Mouse (Mus musculus) heart, embryonic 14.5 days (tissue): ENCODE measurements at regions not wholly inside any gene's neighbourhood (a gene's known extent, or its start where the extent isn't known, plus 50 kb on each side); places are given as distances from the start of the nearest gene placed in this dataset.
A peak's percentile ranks its signal among the peaks of the same experiment; 100 is the strongest.

Experiments
- ATAC-seq: fragments of 200-750 bp; cut with Nextera tagmentation; 2 replicates; pipeline ENCODE4 v1.8.0; 2017; ENCODE audit warnings: low read depth, moderate TSS enrichment; ENCODE audit not compliant: insufficient number of reproducible peaks, insufficient read depth, low FRiP score
- H3K27ac ChIP-seq, 2 experiments: fragments of 200-500 bp in 1 of 2; fragments of 300-500 bp in 1 of 2; sonication (generic) in 1 of 2; replicated peaks in 1 of 2; 2 replicates each; pipeline ENCODE4 v1.5.1; 2012 to 2014; ENCODE audit warnings: low read depth in 2 of 2, low read length in 2 of 2, control low read depth in 1 of 2, mild to moderate bottlenecking in 1 of 2, mixed read lengths in 1 of 2; ENCODE audit not compliant: control insufficient read depth in 1 of 2, insufficient read depth in 1 of 2
- H3K27me3 ChIP-seq: fragments of 300-500 bp; sonication (generic); 2 replicates; pipeline ENCODE4 v1.6.1; 2014; ENCODE audit warnings: mild to moderate bottlenecking, low read length, control low read depth; ENCODE audit not compliant: control insufficient read depth, insufficient read depth
- H3K36me3 ChIP-seq: fragments of 300-500 bp; sonication (generic); 2 replicates; pipeline ENCODE4 v1.6.1; 2014; ENCODE audit warnings: mild to moderate bottlenecking, control low read depth, low read length, mixed read lengths; ENCODE audit not compliant: control insufficient read depth, insufficient read depth
- H3K4me1 ChIP-seq, 2 experiments: fragments of 200-500 bp in 1 of 2; fragments of 300-500 bp in 1 of 2; sonication (generic) in 1 of 2; 2 replicates each; pipeline ENCODE4 v1.6.1; 2012 to 2014; ENCODE audit warnings: low read length in 2 of 2, control low read depth in 1 of 2, mixed read lengths in 1 of 2; ENCODE audit not compliant: control insufficient read depth in 2 of 2, insufficient read depth in 2 of 2
- H3K4me2 ChIP-seq: fragments of 300-500 bp; sonication (generic); 2 replicates; pipeline ENCODE4 v1.6.1; 2014; ENCODE audit warnings: mild to moderate bottlenecking, low read length
- H3K4me3 ChIP-seq, 2 experiments: fragments of 200-500 bp in 1 of 2; fragments of 300-500 bp in 1 of 2; sonication (generic) in 1 of 2; 2 replicates each; pipeline ENCODE4 v1.5.1; 2012 to 2014; ENCODE audit warnings: low read length in 2 of 2, mild to moderate bottlenecking in 2 of 2, control low read depth in 1 of 2, low read depth in 1 of 2, moderate library complexity in 1 of 2; ENCODE audit not compliant: control insufficient read depth in 1 of 2, insufficient read depth in 1 of 2
- H3K9ac ChIP-seq: fragments of 300-500 bp; sonication (generic); 2 replicates; pipeline ENCODE4 v1.6.1; 2014; ENCODE audit warnings: mild to moderate bottlenecking, low read length
- H3K9me3 ChIP-seq: fragments of 300-500 bp; sonication (generic); 2 replicates; pipeline ENCODE4 v1.6.1; 2016; ENCODE audit warnings: low read length, control low read depth; ENCODE audit not compliant: control insufficient read depth
- WGBS: fragments of 180-500 bp; shearing (Covaris S2); extraction: QIAGEN DNeasy Blood & Tissue Kit; methylation state at CpG from one replicate; pipeline ENCODE4 v1.1.7; 2014; 5-methylcytosine and 5-hydroxymethylcytosine counted together

DNA sequence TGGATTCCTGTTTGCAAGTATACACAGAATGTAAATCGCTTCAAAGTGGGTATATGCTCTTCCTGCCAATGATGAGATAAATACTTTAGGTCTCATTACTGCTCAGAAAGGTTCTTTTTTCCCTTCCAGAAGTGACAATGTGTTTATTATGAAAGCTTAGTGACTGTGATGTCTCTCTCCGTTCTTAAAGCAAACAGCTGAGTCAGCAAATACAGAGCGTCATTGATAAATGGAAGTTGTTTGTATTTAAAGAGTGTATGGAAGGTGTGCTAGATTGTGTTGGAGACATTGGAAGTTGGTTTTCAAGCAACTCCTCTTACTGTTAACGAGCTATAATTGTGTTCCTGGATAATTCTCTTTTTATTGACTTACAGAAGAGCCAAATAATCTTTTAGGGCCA lies 408.0 kb downstream of the Prr30 start:
- Histone ChIP-seq H3K4me3 (no peak overlapping the region), H3K9me3 (no peaks in the 10 kb centered on the region), H3K27me3 (no peaks in the 10 kb centered on the region), H3K9ac (no peak overlapping the region), H3K4me2 (no peak overlapping the region), H3K4me1 (no peaks in the 10 kb centered on the region), H3K27ac (no peak overlapping the region), H3K36me3 (no peaks in the 10 kb centered on the region)
- WGBS: 75% methylated on average over 4 of the region's 4 CpGs
- no peak for ATAC-seq

GRCm38 (mm10) chr14:100781882-100782281 lies 418.2 kb downstream of the Prr30 start:
- H3K9me3 ChIP-seq: no peaks in the 10 kb centered on the region
- no peak overlapping the region for H3K4me3 ChIP-seq
- H3K4me2 ChIP-seq: no peak overlapping the region
- H3K27ac ChIP-seq: no peak overlapping the region
- 76% methylated on average over 3 of the region's 3 CpGs for WGBS
- no peaks in the 10 kb centered on the region for H3K27me3 ChIP-seq
- no peak for ATAC-seq
- no peaks in the 10 kb centered on the region for H3K36me3 ChIP-seq
- no peaks in the 10 kb centered on the region for H3K4me1 ChIP-seq
- H3K9ac ChIP-seq: no peak overlapping the region

GRCm38 (mm10) chr14:100753951-100754350 lies 446.2 kb downstream of the Prr30 start:
- Histone ChIP-seq H3K9ac (no peak overlapping the region), H3K4me1 (peaks cover 8 to 13% of the 10 kb centered on the region in 2 experiments), H3K9me3 (no peaks in the 10 kb centered on the region), H3K27ac (no peak overlapping the region), H3K27me3 (no peaks in the 10 kb centered on the region), H3K4me2 (no peak overlapping the region), H3K36me3 (no peaks in the 10 kb centered on the region), H3K4me3 (no peak overlapping the region)
- no peak for ATAC-seq
- WGBS: 39% methylated on average over 2 of the region's 2 CpGs

DNA sequence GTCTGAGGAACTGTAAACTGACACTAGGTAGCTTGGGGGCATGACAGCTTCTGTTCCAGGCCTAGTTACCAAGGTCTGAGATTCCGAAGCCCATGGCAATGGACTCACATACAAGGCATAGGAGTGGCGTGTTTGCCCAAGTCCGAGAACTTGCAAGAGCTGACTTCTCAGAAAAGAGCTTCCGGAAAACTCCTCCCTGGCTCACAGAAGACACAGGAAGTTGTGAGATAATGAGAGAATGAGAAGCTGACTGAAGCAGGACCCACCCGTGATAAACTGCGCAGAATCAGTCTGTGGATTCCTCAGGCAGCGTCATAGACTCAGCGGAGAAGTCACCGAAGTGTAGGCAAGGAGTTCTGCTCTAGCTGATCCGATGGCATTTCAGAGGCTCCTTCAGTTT lies 447.4 kb downstream of the Prr30 start:
- WGBS: 67% methylated on average over 10 of the region's 10 CpGs
- Histone ChIP-seq H3K4me1 (peaks cover 8 to 13% of the 10 kb centered on the region in 2 experiments), H3K9me3 (no peaks in the 10 kb centered on the region), H3K9ac (no peak overlapping the region), H3K4me2 (no peak overlapping the region), H3K36me3 (no peaks in the 10 kb centered on the region), H3K4me3 (no peak overlapping the region), H3K27ac (no peak overlapping the region), H3K27me3 (no peaks in the 10 kb centered on the region)
- ATAC-seq: no peak

DNA sequence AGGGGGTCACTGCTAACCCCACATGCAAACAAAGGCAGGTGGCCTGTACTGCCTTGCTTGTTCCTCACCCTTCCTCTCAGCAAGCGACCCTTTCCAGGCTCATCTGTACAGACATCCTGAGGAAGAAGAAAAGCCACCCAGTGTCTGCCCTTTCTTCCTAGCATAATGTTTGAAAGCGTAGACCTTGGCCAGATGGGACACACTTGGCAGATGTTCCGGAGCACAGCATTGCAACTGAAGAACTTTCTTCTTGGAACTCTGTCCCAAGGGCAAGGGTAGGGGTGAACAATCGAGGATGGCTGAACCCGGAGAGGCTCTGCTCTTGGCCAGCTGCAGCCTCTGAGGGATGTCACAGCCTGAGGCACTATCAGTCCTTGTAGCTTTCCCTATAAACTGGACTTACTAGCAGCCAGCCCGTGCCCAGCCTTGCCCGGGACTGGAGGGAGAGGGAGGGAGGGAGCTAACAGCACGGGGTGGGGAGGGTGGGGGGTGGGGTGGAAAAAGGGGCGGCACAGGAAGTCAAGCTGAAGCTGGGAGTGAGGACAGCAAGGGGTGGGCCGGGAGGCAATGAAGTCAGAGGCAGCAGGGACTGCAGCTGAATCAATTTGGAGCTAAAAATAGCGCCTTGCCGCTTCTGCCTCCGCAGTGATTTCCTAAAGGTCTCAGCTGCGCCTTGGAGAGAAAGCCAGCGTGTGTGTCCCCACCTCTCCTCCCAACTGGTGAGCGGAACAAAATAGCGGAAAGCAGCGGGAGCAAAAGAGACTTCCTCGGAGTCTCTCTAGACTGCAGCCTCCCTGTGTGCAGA lies 450.2 kb downstream of the Prr30 start:
- peak; percentile 99 for ATAC-seq
- 7% methylated on average over 19 of the region's 19 CpGs for WGBS

DNA sequence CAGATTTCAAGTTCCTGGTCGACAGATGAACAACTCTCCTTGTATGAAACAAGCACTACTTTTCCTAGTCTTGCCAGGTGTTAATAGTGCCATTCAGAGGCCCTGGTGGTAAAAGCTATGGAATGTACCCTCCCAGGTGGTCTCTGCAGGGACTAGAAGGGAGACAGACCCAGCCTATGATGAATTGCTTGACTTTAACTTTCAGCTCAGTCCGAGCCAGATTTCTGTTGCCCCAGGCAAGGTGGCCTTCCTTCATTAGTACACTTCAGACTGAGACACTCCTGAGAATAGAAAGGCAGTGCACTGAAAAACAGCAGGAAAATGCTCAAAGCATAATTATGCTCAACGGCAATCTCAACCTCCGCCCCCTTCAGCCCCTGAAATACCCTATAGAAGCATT lies 450.8 kb upstream of the Klf12 start:
- Histone ChIP-seq H3K36me3 (no peaks in the 10 kb centered on the region), H3K27ac (no peak overlapping the region), H3K9ac (no peak overlapping the region), H3K9me3 (peaks cover 3% of the 10 kb centered on the region; the same call in 1 of the 2 replicates), H3K4me3 (no peak overlapping the region), H3K4me1 (no peaks in the 10 kb centered on the region), H3K27me3 (no peaks in the 10 kb centered on the region), H3K4me2 (no peak overlapping the region)
- ATAC-seq: no peak
- WGBS: 72% methylated on average over 4 of the region's 4 CpGs

More for the DNA sequence above, 450.2 kb downstream of the Prr30 start:
- Histone ChIP-seq H3K4me2 (peak overlapping the region; percentile 63), H3K36me3 (no peaks in the 10 kb centered on the region), H3K9me3 (no peaks in the 10 kb centered on the region), H3K27me3 (no peaks in the 10 kb centered on the region), H3K27ac (peak overlapping the region; percentile 86 to 94), H3K4me3 (peak overlapping the region; percentile 34 to 42), H3K9ac (peak overlapping the region; percentile 72), H3K4me1 (peaks cover 8 to 13% of the 10 kb centered on the region in 2 experiments)

GRCm38 (mm10) chr14:100728433-100728832 lies 444.0 kb upstream of the Klf12 start:
- Histone ChIP-seq H3K27me3 (no peaks in the 10 kb centered on the region), H3K4me2 (no peak overlapping the region), H3K9me3 (peaks cover under 1% of the 10 kb centered on the region; the same call in 1 of the 2 replicates), H3K27ac (no peak overlapping the region), H3K4me3 (no peak overlapping the region), H3K9ac (no peak overlapping the region), H3K36me3 (no peaks in the 10 kb centered on the region), H3K4me1 (no peaks in the 10 kb centered on the region)
- 67% methylated on average over 4 of the region's 4 CpGs for WGBS
- ATAC-seq: no peak

GRCm38 (mm10) chr14:100727701-100728100 lies 443.2 kb upstream of the Klf12 start:
- H3K27me3 ChIP-seq: no peaks in the 10 kb centered on the region
- no peaks in the 10 kb centered on the region for H3K9me3 ChIP-seq
- no peaks in the 10 kb centered on the region for H3K4me1 ChIP-seq
- H3K36me3 ChIP-seq: no peaks in the 10 kb centered on the region
- 66% methylated on average over 2 of the region's 2 CpGs for WGBS
- no peak overlapping the region for H3K9ac ChIP-seq
- no peak overlapping the region for H3K4me3 ChIP-seq
- no peak for ATAC-seq
- no peak overlapping the region for H3K27ac ChIP-seq
- no peak overlapping the region for H3K4me2 ChIP-seq
